Mouse (Mus musculus) cerebellum, adult 11 months (tissue): ENCODE results near the gene Gm21783.
"Not testable (repeated sequence)": the region's sequence is repeated elsewhere in the genome, so short reads cannot be mapped to it uniquely, and the experiment has no call there.

ENCODE experiments used
- DNase-seq: peaks from one replicate; pipeline ENCODE4 v3.0.0; 2022

Gm21783 gene

DNA sequence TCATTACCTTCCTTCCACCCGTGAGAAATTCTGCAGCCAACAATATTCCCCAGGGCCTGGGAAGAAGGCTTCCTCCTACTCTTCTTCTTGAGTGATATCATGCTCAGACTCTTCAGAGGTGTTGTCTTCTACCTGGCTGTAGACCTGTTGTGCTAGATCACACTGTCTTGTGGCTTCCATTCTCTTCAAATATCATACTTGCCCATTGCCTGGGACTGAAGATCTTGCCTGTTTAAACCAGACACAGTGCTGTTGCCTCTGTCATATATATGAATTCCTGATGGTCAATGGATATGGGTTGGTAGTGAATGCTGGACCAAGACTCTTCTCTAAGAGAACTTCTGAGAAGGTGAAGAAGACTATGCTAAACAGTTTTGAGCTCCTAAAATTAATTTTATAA, at the start of gene Gm21783:
Gm21783 (minus strand) TSS at position 101 of the 400 bp plus-strand sequence.
- not testable (repeated sequence) for DNase-seq
